Mouse (Mus musculus) c-Kit-positive CD71-negative TER-119-negative erythroid progenitor cells, embryonic 14.5 days (primary cell): ENCODE results near the gene Acad10.
"Not testable (repeated sequence)": the region's sequence is repeated elsewhere in the genome, so short reads cannot be mapped to it uniquely, and the experiment has no call there.

Experiments
- DNase-seq: peaks from one replicate; pipeline ENCODE4 v3.0.0-alpha.2; 2013; ENCODE audit warnings: low read depth

The Acad10 gene

DNA sequence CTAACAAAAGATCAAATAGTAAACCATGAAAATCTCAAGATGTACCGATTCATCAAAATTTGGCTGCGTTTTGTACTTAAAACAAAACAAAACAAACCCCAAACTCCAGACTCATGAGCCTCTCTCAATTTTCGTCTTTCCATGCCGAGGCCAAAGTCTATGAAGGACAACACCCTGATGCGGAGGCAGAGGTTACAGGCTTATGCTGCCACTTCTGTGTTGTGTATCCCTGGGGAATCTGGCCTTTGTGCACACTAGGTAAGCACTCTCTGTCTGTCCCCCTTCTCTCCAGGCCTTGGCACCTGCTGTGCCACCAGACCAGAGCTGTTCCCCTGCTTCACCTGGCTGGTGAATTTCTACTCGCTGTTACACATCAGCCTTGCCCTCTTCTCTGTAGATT is 2.7 kb downstream of the Acad10 start:
- DNase-seq: not testable (repeated sequence)

DNA sequence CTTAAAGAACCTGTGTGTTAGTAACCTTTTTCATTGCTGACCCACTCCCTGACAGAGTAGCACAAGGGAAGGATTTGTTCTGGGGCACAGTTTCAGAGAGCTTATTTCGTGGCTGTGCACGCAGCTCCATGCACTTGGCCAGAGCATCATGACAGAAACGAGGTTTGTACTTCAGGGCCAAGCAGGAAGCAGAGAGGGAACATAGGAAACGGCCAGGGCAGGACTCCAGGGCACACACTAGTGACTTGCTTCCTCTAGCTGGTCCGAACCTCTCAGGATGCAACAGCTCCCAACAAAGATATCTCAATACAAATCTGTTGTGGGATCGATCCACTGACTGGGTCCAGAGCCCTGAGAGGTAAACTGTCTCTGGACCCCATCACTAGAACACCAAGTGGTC is 3.4 kb downstream of the Acad10 start:
- DNase-seq: not testable (repeated sequence)

DNA sequence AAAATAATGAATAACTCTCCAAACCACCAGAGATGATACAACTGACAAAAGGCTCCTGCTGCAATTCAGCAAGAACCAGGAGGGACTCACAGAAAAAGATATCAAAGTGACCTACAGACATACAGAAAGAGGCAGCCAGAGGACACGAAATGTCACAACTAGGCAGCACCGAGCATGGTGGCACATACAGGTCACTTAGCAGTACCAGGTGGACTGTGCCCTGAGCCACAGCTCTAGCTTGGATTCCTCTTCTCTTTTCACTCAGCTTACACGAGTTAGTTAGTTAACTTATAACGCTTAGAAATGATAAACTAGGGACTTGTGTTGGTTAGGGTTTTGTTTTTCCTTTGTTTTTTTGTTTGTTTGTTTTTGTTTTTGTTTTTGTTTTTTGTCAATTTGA is 5.8 kb downstream of the Acad10 start:
- DNase-seq: no peak

DNA sequence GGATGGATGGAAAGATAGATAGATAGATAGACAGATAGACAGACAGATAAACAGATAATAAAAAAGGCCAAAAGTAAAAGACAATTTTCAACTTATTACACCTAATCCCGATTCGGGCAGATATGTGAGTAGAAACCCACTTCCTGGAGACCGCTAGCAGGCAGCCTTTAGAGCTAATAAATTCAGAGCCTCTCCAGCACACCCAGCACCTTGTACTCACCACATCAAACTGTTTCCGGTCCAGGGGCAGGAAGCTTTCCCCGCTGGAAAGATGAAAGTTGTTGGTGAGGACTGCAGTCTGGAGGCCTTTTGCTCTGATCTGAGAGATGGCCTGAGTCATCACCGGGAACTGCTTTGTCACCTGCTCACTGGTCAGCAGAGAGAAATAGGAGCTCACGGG is 11.2 kb downstream of the Acad10 start:
- DNase-seq: no peak

DNA sequence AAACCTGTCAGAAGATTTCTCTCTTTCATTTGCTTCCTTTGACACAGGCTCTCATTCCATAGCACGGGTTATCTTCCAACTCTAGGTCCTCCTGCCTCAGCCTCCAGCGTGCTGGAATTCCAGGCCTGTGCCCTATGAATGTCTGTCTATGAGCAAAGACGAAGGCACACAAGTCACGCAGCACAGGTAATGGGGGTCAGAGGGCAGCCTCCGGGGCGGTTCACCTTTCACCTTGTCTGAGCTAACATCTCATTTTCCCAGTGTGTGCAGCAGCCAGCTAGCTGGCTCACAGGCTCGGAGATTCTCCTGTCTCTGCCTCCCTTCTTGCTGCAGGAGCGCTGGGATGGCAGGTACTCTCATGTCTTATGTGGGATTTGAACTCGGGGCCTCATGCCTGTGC is 20.7 kb downstream of the Acad10 start:
- DNase-seq: no peak

GRCm38 (mm10) chr5:121637296-121637695 is 23.0 kb downstream of the Acad10 start:
- no peak for DNase-seq

DNA sequence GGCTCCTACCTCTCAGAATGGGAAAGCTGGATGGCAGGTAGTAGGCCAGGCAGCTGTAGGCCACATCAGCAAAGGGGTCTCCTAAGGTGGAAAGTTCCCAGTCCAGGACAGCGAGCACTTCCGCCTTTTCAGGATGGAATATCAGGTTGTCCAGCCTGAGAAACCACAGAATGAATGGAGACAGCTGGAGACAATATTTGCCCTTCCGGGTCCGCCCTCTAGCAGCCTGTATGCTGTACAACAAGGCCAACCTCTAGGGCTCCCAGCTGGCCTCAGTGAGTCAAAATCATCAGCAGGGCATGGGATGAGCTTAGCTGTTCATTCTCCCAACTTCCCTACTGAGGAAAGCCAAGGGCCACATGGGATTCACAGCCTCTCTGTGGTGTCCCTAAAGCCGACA is 25.6 kb downstream of the Acad10 start:
- no peak for DNase-seq

DNA sequence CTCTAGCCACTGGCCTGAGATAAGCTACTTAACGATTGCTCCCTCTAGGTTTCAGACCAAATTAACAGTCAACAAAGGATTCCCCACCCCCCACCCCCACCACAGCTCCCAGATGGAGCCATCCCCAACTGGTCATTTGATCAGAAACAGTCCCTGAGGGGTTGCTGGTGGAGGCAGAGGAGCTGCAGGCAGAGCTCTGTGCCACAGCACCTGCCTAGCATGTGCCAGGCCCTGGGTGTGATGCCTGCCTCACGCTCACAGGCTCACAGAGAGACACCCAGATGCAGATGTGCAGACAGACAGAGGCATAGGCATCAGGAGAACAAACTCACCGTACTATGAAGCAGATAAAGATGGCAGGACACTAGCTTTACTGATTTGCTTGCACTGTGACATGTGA is 27.5 kb downstream of the Acad10 start:
- DNase-seq: no peak

DNA sequence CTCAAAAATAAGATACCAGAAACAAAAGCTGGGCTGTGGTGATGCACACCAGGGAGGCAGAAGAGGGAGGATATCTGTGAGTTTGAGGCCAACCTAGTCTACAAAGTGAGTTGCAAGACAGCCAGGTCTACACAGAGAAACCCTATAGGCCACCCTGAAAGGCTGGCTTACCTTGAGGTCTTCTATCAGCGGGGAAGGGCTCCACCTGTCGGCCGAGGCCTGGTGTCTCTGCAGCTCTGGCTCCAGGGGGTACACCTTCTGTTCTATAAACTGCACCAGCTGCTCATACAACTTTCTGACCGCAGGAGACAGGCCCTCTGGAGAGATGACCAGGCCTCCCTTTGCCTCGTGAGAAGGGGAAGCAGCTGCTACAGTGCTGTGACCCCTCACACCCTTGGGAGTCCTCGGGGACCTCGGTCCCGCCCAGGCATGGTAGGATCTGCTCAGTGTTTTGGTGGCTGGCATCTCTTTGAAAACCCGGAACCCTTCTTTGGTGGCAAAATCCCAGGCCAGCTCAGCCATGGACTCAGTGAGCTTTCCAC is 29.1 kb downstream of the Acad10 start:
- not testable (repeated sequence) for DNase-seq

GRCm38 (mm10) chr5:121627871-121628270 is 32.4 kb downstream of the Acad10 start:
- DNase-seq: peak; percentile 60

GRCm38 (mm10) chr5:121623241-121623640 is 37.1 kb downstream of the Acad10 start:
- no peak for DNase-seq

GRCm38 (mm10) chr5:121621102-121621501 is 39.2 kb downstream of the Acad10 start:
- DNase-seq: no peak

DNA sequence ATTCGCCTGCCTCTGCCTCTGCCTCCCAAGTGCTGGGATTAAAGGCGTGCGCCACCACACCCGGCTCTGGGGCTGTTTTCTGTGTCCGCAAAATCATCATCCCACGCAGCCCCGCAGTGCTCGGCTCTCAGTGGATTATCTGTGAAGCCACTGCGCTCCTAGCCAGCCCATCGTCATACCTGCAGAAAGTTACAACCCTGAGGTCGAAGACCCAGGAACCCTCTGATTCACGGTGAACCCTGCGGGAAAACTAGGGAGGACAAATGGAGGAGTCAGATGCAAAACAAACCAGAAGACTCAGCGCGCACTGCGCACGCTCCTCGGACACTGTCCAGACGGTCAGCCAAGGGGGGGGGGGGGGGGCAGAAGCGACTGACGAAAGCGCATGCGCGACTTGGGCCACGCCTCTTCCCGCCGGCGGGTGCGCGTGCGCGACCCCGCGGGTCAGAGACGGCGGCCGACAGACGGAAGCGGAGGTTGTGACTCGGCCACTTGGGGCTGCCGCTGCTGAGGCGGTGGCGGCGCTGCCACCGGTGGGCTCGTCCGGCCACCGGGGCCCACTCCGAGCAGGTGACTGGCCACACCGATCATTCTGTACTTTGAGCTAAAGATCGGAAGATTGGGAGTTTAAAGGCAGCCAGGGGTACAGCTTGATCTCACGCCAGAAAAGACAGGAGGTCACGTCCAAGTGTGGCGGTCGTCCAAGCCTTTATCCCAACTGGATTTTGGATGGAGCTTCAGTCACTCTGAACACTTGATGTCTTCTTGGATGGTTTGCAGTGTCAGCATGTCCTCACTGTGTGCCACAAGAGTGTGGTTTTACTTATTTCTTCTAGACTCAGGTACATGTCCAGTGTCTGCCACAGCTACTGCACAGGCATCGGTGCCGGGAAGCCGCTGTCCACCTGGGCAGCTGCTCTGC is 41.5 kb downstream of the Acad10 start, which contains the start of gene Acad12:
Acad12 (minus strand) TSS at position 347 of the 922 bp plus-strand sequence.
- DNase-seq: peak; percentile 51

- DNase-seq: not testable (repeated sequence)
These were observed 45.4 kb downstream of the Acad10 start for GRCm38 (mm10) chr5:121614921-121615320.

- DNase-seq: no peak
These were observed 48.3 kb downstream of the Acad10 start for GRCm38 (mm10) chr5:121612036-121612435.

- DNase-seq: not testable (repeated sequence)
These were observed 50.7 kb downstream of the Acad10 start for GRCm38 (mm10) chr5:121609556-121610135.

GRCm38 (mm10) chr5:121606151-121606550 is 54.2 kb downstream of the Acad10 start:
- no peak for DNase-seq

DNA sequence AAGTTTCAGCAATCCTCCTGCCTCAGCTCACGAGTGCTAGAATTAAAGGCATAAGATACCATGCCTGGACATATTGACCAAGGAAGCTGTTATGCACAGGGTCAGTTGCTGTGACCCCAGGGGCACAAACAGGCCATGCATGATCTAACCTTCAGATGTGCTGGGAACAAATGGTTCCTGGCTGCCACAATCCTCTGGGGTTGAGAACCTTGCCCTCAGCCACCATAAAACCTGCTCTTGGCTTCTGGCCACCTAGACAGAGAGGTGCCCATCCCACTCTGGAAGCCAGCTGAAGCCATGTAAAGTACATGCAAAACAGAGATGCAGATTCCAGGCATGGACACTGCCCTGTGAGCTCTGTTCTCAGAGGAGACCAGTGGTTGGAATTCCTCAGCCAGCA is 56.5 kb downstream of the Acad10 start:
- not testable (repeated sequence) for DNase-seq

DNA sequence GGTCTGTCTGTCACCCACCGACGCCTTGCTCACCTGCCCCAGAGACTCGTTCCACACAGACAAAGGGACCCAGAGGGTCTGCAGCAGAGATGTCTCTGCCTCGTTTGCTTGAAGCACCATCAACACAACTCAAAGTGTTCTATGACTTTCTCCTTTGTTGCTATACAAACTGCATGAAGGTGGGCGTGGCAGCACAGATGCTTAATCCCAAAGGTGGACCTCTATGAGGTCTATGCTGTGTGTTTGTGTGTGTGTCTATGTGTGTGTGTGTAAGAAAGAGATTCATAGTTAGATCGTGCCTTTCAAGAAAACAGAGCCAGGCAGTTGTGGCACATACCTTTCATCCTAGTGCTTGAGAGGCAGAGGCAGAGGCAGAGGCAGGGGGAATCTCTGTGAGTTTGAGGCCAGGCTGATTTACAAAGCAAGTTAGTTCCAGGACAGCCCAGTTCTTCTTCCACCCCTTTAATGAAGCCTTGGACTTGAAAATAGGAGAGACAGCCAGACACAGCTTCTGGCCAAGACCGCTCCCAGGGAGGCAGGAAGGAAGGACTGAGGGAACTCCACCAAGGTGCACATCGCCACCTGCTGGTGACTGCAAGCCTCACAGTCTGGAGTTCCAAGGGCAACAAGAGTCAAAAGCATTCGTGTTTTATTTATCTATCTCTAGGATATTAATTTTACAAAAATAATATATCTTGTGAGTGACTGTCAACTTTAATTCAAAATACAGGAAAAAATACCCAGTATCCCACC is 58.6 kb downstream of the Acad10 start:
- DNase-seq: no peak

DNA sequence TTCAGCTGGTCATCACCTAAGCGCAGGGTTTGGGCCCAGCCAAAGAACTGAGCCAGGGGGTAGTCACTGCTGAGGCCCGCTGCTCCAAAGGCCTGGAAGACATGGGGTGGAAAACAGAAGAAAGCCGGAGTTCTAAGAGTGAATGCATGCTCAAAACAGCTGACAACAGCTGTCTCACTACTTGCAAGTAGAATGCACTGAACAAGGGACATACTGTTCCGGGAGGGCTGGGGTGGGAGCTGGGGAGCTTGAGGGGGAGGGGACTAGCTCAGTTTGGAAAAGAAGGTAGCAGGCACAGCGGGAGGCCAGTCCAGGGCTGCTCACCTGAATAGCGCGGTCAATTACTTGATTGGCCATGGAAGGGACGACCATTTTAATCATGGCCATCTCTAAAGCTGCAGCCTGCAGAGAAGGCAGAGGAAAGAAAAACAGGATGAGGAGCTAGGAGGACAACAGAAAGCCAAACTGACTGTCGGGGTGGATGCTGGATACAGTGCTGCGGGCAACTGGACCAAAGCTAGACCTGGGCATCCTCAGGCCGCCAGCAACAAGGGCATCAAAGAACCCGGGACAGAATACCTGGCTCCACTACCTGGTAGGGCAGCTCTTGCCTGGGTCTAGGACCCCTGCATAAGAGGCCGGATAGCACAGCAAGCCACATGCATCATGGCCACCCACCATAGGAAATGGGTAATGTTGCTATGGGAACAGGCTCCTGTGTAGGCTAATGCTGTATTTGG is 61.3 kb downstream of the Acad10 start:
- no peak for DNase-seq

DNA sequence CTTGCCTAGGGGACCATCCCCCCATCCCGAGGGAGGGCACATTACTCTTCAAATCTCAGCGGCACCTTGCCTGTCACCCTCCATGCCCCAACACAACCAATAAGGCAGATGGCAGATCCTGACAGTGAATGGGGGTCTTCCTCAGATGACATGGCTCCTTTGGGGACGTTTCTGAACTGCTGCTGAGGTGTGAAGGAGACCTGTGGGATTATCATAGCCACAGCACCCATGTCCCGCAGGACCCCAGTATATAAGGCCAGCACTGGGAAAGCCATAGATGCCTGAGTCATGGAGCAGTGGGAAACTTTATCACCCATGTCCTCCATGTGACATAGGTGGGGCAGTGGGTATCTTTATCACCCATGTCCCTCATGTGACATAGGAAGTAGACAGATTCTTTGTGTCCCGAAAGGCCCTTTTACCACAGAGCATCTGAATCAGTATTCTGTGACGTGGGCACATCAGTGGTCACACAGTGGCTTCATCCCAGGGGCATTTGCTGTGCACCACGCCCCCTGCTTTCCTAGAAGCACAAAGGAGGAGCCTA is 62.2 kb downstream of the Acad10 start:
- DNase-seq: no peak
